Mouse (Mus musculus) midbrain, embryonic 12.5 days (tissue): ENCODE data around the gene Gm17657. TPM values are rescaled to one million over a fixed set of nuclear protein-coding genes. Genes with fewer than 3 reads are reported as not detected.
"Not testable (repeated sequence)": the region's sequence is repeated elsewhere in the genome, so short reads cannot be mapped to it uniquely, and the experiment has no call there.

Experiments
- ATAC-seq: fragments of 200-750 bp; cut with Nextera tagmentation; 2 replicates; pipeline ENCODE4 v1.8.0; 2017; ENCODE audit warnings: low read depth, moderate TSS enrichment, moderate library complexity; ENCODE audit not compliant: low FRiP score
- H3K27ac ChIP-seq: fragments of 300-500 bp; sonication (generic); replicated peaks from 2 replicates; pipeline ENCODE4 v1.5.1; 2016; ENCODE audit warnings: mild to moderate bottlenecking
- H3K27me3 ChIP-seq: fragments of 300-500 bp; sonication (generic); 2 replicates; pipeline ENCODE4 v1.6.1; 2016; ENCODE audit warnings: mild to moderate bottlenecking
- H3K36me3 ChIP-seq: fragments of 300-500 bp; sonication (generic); 2 replicates; pipeline ENCODE4 v1.6.1; 2016
- H3K4me1 ChIP-seq: fragments of 300-500 bp; sonication (generic); 2 replicates; pipeline ENCODE4 v1.6.1; 2016
- H3K4me2 ChIP-seq: fragments of 300-500 bp; sonication (generic); replicated peaks from 2 replicates; pipeline ENCODE4 v1.6.1; 2016; ENCODE audit warnings: mild to moderate bottlenecking, moderate library complexity
- H3K4me3 ChIP-seq: fragments of 300-500 bp; sonication (generic); 2 replicates; pipeline ENCODE4 v1.5.1; 2016; ENCODE audit warnings: mild to moderate bottlenecking
- H3K9ac ChIP-seq: fragments of 300-500 bp; sonication (generic); replicated peaks from 2 replicates; pipeline ENCODE4 v1.6.1; 2016; ENCODE audit warnings: mild to moderate bottlenecking, moderate library complexity
- H3K9me3 ChIP-seq: fragments of 300-500 bp; sonication (generic); 2 replicates; pipeline ENCODE4 v1.6.1; 2016; ENCODE audit warnings: mild to moderate bottlenecking
- WGBS: fragments of 180-500 bp; shearing (Covaris S2); methylation state at CpG from one replicate; pipeline ENCODE4 v1.1.7; 2016; 5-methylcytosine and 5-hydroxymethylcytosine counted together
- polyA plus RNA-seq: library from polyadenylated mRNA; unstranded; fragments of >200 nt; fragmentation: Nextera tagmentation; extraction: Ambion mirVana; gene quantifications from 2 replicates; pipeline ENCODE4 v1.2.1, GENCODE M21; 2016

The Gm17657 gene
- polyA plus RNA-seq, 1 experiment from 2014 or later, result not detected

GRCm38 (mm10) chr17:29544064-29544463 lies 5.4 kb downstream of the Gm17657 start:
- H3K9ac ChIP-seq, result no peak overlapping the region
- no peak overlapping the region for H3K27ac ChIP-seq
- H3K4me2 ChIP-seq, result no peak overlapping the region
- no peaks in the 10 kb centered on the region for H3K36me3 ChIP-seq
- ATAC-seq, result no peak
- H3K27me3 ChIP-seq, result peaks cover 6% of the 10 kb centered on the region; the same call in 1 of the 2 replicates
- WGBS, result 76% methylated on average over 2 of the region's 2 CpGs
- H3K4me1 ChIP-seq, result no peaks in the 10 kb centered on the region
- no peak overlapping the region for H3K4me3 ChIP-seq
- H3K9me3 ChIP-seq, result no peaks in the 10 kb centered on the region

DNA sequence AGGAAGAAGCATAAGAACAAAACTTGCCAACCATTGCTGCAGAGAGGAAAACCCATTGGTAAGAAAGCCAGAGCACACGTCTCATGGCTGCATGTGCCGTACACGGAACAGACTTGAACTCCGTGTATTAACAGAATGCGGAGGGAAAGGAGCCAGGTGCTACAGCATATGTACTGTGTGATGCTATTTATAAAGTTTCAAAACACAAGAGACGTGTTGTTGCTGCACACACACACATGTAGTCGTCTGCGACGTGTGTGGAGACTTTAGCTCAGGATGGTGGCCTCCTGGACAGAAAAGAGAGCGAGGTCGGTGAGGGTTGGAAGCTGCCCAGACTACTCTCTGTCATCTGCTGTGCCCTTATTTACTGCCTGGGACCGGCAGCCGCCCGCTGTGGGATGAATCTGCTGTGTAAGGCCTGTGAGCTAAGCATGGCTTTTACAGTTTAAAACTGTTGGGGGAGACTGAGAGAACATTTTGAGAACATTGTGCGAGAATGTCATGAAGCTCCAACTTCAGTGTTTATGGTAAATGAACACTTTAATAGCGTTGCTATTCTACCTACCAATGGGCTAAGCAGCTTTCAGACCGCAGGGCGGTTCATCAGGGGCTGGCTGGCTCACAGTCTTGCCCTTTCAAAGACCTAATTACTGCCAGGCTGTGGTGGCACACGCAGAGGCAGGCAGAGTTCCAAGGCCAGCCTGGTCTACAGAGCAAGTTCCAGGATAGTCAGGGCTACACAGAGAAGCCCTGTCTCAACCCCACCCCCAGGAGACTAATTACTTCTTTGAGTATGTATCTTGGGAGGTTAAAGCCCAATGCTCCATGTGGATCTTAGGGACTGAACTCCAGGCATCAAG lies 6.4 kb downstream of the Gm17657 start:
- H3K4me3 ChIP-seq, result no peak overlapping the region
- 90% methylated on average over 19 of the region's 19 CpGs for WGBS
- H3K4me1 ChIP-seq, result no peaks in the 10 kb centered on the region
- ATAC-seq, result no peak
- 0 out of 2 replicates have a peak, but pooled peaks cover 2% of the 10 kb centered on the region for H3K27me3 ChIP-seq
- no peaks in the 10 kb centered on the region for H3K9me3 ChIP-seq
- no peak overlapping the region for H3K27ac ChIP-seq
- H3K9ac ChIP-seq, result no peak overlapping the region
- no peaks in the 10 kb centered on the region for H3K36me3 ChIP-seq
- H3K4me2 ChIP-seq, result no peak overlapping the region

GRCm38 (mm10) chr17:29541419-29541818 lies 8.0 kb downstream of the Gm17657 start:
- H3K9ac ChIP-seq, result no peak overlapping the region
- H3K27me3 ChIP-seq, result no peaks in the 10 kb centered on the region
- H3K4me2 ChIP-seq, result no peak overlapping the region
- no peak for ATAC-seq
- no peak overlapping the region for H3K4me3 ChIP-seq
- H3K4me1 ChIP-seq, result no peaks in the 10 kb centered on the region
- no peaks in the 10 kb centered on the region for H3K36me3 ChIP-seq
- no peak overlapping the region for H3K27ac ChIP-seq
- 80% methylated on average over 14 of the region's 14 CpGs for WGBS
- H3K9me3 ChIP-seq, result no peaks in the 10 kb centered on the region

- ATAC-seq, result no peak
- H3K36me3 ChIP-seq, result no peaks in the 10 kb centered on the region
- 91% methylated on average over 8 of the region's 8 CpGs for WGBS
Observed at GRCm38 (mm10) chr17:29540426-29540825, 9.0 kb downstream of the Gm17657 start.

GRCm38 (mm10) chr17:29533866-29534265 lies 15.6 kb downstream of the Gm17657 start:
- H3K4me3 ChIP-seq, result no peak overlapping the region
- H3K4me2 ChIP-seq, result no peak overlapping the region
- H3K9ac ChIP-seq, result no peak overlapping the region
- H3K4me1 ChIP-seq, result peaks cover 6% of the 10 kb centered on the region; the same call in 1 of the 2 replicates
- WGBS, result 89% methylated on average over 11 of the region's 11 CpGs
- no peaks in the 10 kb centered on the region for H3K36me3 ChIP-seq
- ATAC-seq, result no peak
- no peak overlapping the region for H3K27ac ChIP-seq
- H3K27me3 ChIP-seq, result no peaks in the 10 kb centered on the region
- H3K9me3 ChIP-seq, result no peaks in the 10 kb centered on the region

More at GRCm38 (mm10) chr17:29540426-29540825, 9.0 kb downstream of the Gm17657 start:
- Histone ChIP-seq H3K4me2 (no peak overlapping the region), H3K4me1 (no peaks in the 10 kb centered on the region), H3K27ac (no peak overlapping the region), H3K9me3 (no peaks in the 10 kb centered on the region), H3K9ac (no peak overlapping the region), H3K27me3 (no peaks in the 10 kb centered on the region), H3K4me3 (no peak overlapping the region)

GRCm38 (mm10) chr17:29531757-29532384 lies 17.6 kb downstream of the Gm17657 start:
- Histone ChIP-seq H3K9me3 (no peaks in the 10 kb centered on the region), H3K27ac (no peak overlapping the region), H3K9ac (no peak overlapping the region), H3K27me3 (no peaks in the 10 kb centered on the region), H3K4me1 (peaks cover 6% of the 10 kb centered on the region; the same call in 1 of the 2 replicates), H3K4me2 (no peak overlapping the region), H3K36me3 (no peaks in the 10 kb centered on the region), H3K4me3 (no peak overlapping the region)
- WGBS, result 78% methylated on average over 10 of the region's 10 CpGs
- no peak for ATAC-seq

DNA sequence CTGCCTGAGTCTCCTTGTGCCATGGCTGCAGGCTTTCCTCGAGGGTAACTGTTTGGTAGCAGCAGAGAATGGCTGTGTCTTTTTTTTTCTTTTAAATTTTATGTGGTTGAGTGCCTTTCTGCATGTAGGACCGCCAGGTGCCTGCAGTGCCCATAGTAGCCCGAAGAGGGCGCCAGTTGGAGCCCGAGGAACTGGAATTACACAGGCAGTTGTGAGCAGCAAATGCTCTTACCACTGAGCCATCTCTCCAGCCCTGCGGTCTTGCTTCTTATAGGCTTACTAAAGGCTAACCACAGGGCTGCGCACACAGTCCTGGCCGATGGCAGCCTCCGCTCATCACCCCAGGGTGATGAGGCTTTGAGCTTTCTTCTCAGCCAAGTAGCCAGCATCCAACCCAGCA lies 18.2 kb downstream of the Gm17657 start:
- Histone ChIP-seq H3K4me1 (peaks cover 6% of the 10 kb centered on the region; the same call in 1 of the 2 replicates), H3K36me3 (no peaks in the 10 kb centered on the region), H3K27ac (no peak overlapping the region), H3K9ac (no peak overlapping the region), H3K4me2 (no peak overlapping the region), H3K9me3 (no peaks in the 10 kb centered on the region), H3K4me3 (no peak overlapping the region), H3K27me3 (no peaks in the 10 kb centered on the region)
- WGBS, result 71% methylated on average over 9 of the region's 9 CpGs
- ATAC-seq, result no peak

DNA sequence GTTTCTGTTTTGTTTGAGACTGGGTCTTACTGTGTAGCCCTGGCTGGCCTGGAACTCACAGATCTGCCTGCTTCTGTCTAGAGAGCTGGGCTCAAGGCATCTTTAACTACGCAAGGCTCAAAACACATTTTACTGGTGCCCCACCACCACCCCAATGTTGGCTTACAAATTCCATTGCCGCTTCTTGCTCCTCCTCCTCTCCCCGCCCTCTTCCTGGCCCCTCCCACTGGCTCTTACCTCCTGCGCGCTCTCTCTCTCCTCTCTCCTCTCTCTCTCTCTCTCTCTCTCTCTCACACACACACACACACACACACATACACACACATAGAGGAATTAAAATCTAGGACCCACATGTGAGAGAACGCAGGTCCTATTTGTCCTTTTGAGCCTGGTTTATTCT lies 18.9 kb downstream of the Gm17657 start:
- no peak overlapping the region for H3K4me3 ChIP-seq
- H3K4me2 ChIP-seq, result no peak overlapping the region
- no peak overlapping the region for H3K9ac ChIP-seq
- no peak for ATAC-seq
- H3K27me3 ChIP-seq, result no peaks in the 10 kb centered on the region
- WGBS, result 82% methylated on average over 6 of the region's 6 CpGs
- peaks cover 6% of the 10 kb centered on the region; the same call in 1 of the 2 replicates for H3K4me1 ChIP-seq
- H3K9me3 ChIP-seq, result 0 out of 2 replicates have a peak, but pooled peaks cover 3% of the 10 kb centered on the region
- H3K36me3 ChIP-seq, result no peaks in the 10 kb centered on the region
- no peak overlapping the region for H3K27ac ChIP-seq

DNA sequence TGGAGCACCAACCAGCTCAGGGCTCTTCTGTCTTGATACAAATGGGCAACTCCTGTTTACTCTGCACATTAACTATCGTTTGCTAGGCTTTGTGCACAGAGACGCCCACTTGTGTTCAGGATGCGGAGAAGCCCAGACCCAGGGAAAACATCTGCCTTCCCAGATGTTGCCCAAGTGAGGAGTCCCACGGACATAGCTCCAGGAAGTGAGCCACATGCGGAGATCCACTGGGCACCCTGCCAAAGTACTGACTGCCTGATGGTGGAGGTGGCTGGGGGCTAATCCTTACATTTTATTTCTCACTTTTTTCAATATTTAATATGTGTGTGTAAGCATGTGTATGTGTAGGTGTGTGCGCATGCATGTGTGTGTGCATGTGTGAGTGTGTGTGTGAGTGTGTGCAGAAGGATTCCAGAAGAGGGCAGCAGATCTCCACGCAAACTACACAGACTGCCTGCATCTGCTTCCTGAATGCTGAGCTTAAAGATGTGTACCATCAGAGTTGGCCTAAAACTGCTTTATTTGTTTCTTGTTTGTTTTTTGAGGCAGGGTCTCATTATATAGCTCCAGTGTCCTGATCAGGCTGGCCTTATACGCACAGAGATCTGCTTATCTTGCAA lies 20.8 kb downstream of the Gm17657 start:
- no peak overlapping the region for H3K9ac ChIP-seq
- 91% methylated on average over 8 of the region's 8 CpGs for WGBS
- H3K4me1 ChIP-seq, result peaks cover 6% of the 10 kb centered on the region; the same call in 1 of the 2 replicates
- H3K4me3 ChIP-seq, result no peak overlapping the region
- no peaks in the 10 kb centered on the region for H3K36me3 ChIP-seq
- 0 out of 2 replicates have a peak, but pooled peaks cover 4% of the 10 kb centered on the region for H3K9me3 ChIP-seq
- H3K4me2 ChIP-seq, result no peak overlapping the region
- no peak for ATAC-seq
- no peak overlapping the region for H3K27ac ChIP-seq
- H3K27me3 ChIP-seq, result no peaks in the 10 kb centered on the region

DNA sequence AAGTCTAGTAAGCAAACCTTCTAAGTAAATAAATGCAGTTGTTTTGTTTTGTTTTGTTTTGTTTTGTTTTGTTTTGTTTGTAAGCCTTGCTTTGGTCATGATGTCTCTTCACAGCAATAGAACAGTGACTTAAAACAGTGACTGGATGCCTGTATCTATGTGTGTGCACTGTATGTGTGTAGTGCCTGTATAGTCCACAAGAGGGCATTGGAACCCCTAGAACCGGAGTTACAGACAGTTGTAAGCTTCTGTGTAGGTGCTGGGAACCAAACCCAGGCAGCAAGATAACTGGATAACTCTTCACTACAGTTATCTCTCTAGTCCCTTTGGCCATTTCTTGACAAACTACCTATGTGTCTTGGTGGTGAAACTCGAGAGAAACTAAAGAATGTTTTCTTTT lies 23.8 kb downstream of the Gm17657 start:
- Histone ChIP-seq H3K4me1 (no peaks in the 10 kb centered on the region), H3K4me3 (no peak overlapping the region), H3K27me3 (no peaks in the 10 kb centered on the region), H3K36me3 (no peaks in the 10 kb centered on the region), H3K4me2 (no peak overlapping the region), H3K9me3 (0 out of 2 replicates have a peak, but pooled peaks cover 4% of the 10 kb centered on the region), H3K27ac (no peak overlapping the region), H3K9ac (no peak overlapping the region)
- ATAC-seq, result no peak
- WGBS, result 90% methylated on average over 2 of the region's 2 CpGs

DNA sequence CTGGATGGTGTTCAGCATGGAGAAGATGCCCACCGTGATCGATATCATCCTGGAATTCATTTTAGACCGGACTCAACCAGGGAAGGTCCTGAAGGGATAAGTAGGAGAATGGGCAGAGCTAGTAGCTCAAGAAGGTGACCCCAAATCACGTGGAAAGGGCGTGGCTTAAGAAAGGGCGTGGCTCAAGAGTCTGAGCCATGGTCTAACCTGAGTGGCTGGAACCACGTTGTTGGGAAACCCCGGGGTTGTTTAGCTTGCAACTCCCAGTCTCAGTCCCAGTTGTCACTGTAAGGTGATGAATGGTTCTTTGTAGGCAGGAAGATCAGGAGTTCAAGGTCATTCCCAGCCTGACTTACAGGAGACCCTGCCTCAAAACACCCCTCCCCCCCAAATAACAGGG lies 29.7 kb downstream of the Gm17657 start:
- Histone ChIP-seq H3K27ac (no peak overlapping the region), H3K27me3 (no peaks in the 10 kb centered on the region), H3K9me3 (no peaks in the 10 kb centered on the region), H3K36me3 (no peaks in the 10 kb centered on the region), H3K9ac (no peak overlapping the region), H3K4me1 (no peaks in the 10 kb centered on the region), H3K4me2 (no peak overlapping the region), H3K4me3 (no peak overlapping the region)
- ATAC-seq, result no peak
- WGBS, result 77% methylated on average over 8 of the region's 8 CpGs

DNA sequence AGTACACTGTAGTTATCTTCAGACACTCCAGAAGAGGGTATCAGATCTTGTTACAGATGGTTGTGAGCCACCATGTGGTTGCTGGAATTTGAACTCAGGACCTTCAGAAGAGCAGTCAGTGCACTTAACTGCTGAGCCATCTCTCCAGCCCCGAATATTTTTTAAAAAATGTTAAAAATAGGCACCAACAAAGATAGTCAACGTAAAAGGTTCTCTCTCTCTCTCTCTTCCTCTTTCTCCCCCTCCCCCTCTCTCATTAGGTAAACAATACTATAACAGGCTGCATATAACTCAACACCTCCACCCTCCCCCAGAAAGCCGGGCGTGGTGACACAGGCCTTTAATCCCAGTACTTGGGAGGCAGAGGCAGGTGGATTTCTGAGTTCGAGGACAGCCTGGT lies 30.8 kb downstream of the Gm17657 start:
- not testable (repeated sequence) for H3K27me3 ChIP-seq, H3K4me2 ChIP-seq, ATAC-seq, H3K36me3 ChIP-seq, H3K27ac ChIP-seq, H3K9me3 ChIP-seq, H3K9ac ChIP-seq, H3K4me3 ChIP-seq, H3K4me1 ChIP-seq
- WGBS, result 91% methylated on average over 5 of the region's 5 CpGs
